Mouse (Mus musculus): ENCODE data around the gene Slc7a4.
A peak's percentile ranks its signal among the peaks of the same experiment; 100 is the strongest.
"Not testable (repeated sequence)": the region's sequence is repeated elsewhere in the genome, so short reads cannot be mapped to it uniquely, and the experiment has no call there.

Slc7a4 gene

GRCm38 (mm10) chr16:17561751-17562208 is 21.2 kb downstream of the Slc7a4 start, which contains the start of gene P2rx6:
Gene P2rx6 (plus strand): TSS chr16:17561885.
- peak; percentile 60 for DNase-seq (ENCODE audit: low read depth, low spot score)

GRCm38 (mm10) chr16:17561128-17561750 is 21.8 kb downstream of the Slc7a4 start, which contains the start of gene Lrrc74b:
Gene Lrrc74b (minus strand): TSS chr16:17561247.
- peak; percentile 88 for DNase-seq (ENCODE audit: low read depth, low spot score)

DNA sequence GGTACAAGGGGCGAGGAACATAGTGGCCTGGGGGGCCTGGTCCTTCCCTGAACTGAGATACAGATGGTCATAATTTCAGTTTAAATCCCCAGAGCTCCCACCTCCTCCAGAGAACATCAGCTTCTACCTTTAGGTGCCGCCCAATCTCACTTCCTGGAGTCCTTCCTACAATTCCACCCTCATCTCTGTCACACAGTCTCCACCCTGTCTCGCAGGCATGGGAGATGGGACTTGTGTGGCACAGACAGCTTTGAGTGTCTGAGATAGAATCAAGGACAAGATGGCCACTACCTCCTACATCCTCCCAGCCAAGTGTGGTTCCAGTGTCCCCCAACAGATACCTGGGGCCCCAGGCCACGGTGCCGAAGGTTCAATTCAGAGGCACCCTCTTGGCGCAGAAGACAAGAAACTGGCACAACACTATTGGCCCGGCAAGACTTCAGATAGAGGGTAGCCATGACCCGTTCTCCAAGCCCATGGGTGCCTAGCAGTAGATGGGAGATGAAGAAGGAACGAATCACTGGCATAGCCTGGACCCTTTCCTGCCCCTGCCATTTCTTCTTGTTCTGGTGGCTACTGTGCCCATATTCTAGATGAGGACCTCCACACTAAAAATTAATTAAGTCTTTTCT is 23.5 kb downstream of the Slc7a4 start:
- no peak for DNase-seq (ENCODE audit: low read depth, low spot score)

- no peak for DNase-seq (ENCODE audit: low read depth, low spot score)
Measured at GRCm38 (mm10) chr16:17558811-17559210, 24.2 kb downstream of the Slc7a4 start.

DNA sequence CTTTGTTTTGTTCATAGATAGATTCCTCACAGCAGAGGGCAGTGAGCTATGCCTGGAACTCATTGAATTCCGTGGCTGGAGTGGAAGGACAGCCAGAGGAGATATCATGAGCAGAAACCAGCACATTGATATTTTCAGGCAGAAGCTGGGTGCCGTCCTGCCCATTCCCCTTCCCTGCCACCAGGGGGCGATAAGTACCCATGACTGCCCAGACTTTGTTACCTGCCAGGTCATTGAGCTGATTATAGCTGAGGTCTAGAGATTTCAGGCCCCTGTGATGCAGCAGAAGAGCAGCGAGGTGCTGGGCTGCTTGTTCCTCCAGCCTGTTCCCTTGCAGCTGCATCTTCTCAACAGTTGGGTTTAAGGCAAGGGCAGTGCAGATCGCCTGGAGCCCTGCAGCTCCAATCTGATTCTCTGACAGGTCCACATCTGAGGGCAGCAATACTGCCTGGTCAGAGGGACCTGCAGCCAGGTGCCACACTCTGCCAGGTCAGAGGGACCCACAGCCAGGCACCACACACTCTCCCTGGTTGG is 25.0 kb downstream of the Slc7a4 start:
- DNase-seq (ENCODE audit: low read depth, low spot score), result peak; percentile 72

DNA sequence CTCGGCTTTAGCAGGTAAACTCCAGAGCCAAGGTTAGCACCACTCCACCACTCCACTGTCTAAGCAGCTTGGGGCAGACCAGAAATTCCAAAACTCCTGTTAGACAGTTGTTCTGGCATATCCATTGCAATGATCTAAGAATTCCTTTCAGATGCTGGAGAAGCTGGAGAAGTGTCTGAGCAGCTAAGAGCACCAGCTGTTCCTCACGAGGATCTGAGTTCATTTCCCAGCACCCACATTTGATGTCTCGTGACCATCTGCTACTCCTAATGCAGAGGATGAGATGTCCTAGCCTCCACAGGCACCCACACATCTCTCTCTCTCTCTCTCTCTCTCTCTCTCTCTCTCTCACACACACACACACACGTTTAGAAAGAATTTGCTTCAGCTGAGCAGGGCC is 26.1 kb downstream of the Slc7a4 start:
- DNase-seq (ENCODE audit: low read depth, low spot score), result no peak

DNA sequence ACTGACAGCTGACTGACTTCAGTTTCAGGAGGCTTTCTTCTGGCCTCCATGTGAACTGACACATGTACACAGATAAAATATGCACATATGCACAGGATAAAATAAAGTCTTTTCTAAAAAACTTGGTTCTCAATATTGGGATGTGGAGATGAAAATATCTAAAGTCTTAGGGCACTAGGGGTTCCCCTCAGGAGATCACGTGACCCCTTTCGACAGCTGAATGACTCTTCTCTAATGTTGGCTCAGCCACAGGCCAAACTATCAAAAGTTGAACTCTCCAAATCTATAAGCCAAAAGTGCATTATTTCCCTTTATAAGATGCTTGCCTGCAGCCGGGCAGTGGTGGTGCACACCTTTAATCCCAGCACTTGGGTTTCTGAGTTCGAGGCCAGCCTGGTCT is 26.8 kb downstream of the Slc7a4 start:
- DNase-seq (ENCODE audit: low read depth, low spot score), result no peak

- not testable (repeated sequence) for DNase-seq (ENCODE audit: low read depth, low spot score)
Measured at GRCm38 (mm10) chr16:17554702-17555101, 28.3 kb downstream of the Slc7a4 start.

GRCm38 (mm10) chr16:17553910-17554685 is 28.9 kb downstream of the Slc7a4 start:
- DNase-seq (ENCODE audit: low read depth, low spot score), result peak; percentile 76

DNA sequence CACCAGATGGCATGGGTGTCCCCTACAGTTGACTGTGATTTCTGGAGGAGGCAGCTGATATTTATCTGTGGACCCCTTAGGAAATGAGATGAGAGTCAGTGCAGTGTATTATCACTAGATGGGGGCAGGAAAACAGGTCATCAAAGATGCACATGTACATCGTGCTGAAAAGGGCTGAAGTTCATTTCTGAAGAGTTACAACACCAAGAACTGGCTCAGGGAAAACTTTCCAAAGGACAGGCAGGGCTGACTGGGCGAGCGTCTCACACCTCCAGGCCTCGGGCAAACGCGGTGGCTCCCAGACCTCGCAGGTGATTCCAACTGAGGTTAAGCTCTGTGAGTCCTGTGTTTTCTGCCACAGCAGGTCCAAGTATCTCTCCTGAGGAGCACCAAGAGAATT is 30.2 kb downstream of the Slc7a4 start:
- no peak for DNase-seq (ENCODE audit: low read depth, low spot score)

DNA sequence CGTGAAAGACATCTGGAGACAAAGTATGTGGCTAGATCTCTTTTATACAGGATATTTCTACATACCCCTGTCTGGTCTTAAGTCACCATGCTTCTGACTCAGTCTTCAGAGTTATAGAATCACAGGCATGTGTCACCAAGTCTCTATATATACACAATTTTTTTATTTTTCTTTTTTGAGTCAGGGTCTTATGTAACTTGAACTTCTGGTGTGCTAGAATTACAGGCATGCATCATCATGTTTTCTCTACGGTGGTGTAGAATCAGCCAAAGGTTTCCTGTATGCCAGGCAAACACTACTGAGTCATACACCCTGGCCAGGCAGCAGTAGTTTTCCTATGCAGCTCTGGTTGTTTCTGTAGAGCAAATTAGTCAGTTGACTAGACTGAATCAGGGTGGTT is 40.4 kb downstream of the Slc7a4 start:
- no peak for DNase-seq (ENCODE audit: low read depth, low spot score)

DNA sequence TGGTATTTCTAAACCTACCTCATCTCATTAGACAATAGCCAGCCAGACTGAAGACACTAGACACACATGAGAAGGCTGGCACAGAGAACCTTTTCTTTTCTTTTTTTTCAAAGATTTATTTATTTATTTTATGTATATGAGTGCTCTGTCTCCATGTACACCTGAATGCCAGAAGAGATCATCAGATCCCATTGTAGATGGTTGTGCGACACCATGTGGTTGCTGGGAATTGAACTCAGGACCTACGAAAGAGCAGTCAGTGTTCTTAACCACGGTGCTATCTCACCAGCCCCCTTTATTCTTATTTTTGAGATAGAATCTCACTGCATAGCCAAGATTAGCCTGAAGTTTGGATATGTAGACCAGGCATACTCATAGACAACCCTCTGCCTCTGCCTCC is 46.4 kb downstream of the Slc7a4 start:
- no peak for DNase-seq (ENCODE audit: low read depth, low spot score)

DNA sequence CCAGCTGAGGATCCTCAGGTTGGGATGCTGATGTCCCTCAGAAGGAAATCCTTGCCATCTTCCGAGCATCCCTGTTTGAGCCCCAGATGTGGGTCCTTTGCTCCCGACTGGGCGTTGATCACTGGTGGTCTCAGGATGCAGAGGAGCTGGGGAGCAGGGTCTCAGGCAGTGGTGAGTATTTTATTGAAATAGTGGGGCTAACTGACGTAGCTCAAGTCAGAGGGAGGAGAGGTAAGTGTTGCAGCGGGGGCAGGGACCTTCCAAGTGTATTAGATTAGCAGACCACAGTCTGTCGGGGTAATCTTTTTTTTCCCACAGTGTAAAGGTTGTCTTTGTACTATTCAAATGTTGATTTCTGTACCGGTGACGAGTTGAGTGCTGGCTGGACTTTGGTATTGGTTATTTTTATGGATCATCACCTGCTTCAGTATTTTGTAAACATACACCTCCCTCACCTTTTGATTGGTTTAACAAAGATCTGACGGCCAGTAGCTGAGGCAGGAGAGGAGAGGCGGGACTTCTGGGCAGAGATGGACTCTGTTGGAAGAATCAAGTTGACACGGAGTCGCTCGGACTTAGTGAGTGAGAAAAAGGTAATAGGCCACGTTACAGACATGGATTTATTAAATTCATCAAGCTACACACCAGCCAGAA is 50.2 kb downstream of the Slc7a4 start:
- no peak for DNase-seq (ENCODE audit: low read depth, low spot score)

DNA sequence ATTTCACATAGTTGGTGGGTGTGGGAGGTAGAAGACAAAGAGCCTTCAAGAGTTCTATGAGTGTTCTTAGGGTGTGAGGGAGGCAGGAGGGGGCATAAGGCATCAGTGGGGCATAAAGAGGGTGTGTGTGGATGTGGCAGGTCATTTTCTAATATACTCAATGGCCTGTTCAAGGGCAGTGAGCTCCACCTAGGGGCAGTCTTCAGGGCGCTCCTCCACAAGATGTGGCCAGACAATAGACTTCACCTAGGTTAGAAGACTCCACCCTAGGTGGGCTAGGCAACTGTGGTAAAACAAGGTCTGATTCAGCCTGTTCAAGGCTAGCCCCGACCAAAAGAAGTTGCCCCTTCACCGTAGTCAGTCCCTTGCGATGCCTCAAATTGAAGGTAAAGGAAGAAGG is 50.7 kb downstream of the Slc7a4 start:
- no peak for DNase-seq (ENCODE audit: low read depth, low spot score)

GRCm38 (mm10) chr16:17530640-17531288 is 52.2 kb downstream of the Slc7a4 start, which contains the start of gene Thap7:
Gene Thap7 (minus strand): TSS chr16:17531136.
- DNase-seq (ENCODE audit: low read depth, low spot score), result peak; percentile 98

- no peak for DNase-seq (ENCODE audit: low read depth, low spot score)
Measured at GRCm38 (mm10) chr16:17529981-17530586, 52.9 kb downstream of the Slc7a4 start.

- no peak for DNase-seq (ENCODE audit: low read depth, low spot score)
Measured at GRCm38 (mm10) chr16:17528276-17528675, 54.7 kb downstream of the Slc7a4 start.

- no peak for DNase-seq (ENCODE audit: low read depth, low spot score)
Measured at GRCm38 (mm10) chr16:17527606-17528005, 55.4 kb downstream of the Slc7a4 start.

GRCm38 (mm10) chr16:17526223-17526622 is 56.8 kb downstream of the Slc7a4 start:
- no peak for DNase-seq (ENCODE audit: low read depth, low spot score)

- DNase-seq (ENCODE audit: low read depth, low spot score), result no peak
Measured at GRCm38 (mm10) chr16:17525524-17525923, 57.5 kb downstream of the Slc7a4 start.

DNA sequence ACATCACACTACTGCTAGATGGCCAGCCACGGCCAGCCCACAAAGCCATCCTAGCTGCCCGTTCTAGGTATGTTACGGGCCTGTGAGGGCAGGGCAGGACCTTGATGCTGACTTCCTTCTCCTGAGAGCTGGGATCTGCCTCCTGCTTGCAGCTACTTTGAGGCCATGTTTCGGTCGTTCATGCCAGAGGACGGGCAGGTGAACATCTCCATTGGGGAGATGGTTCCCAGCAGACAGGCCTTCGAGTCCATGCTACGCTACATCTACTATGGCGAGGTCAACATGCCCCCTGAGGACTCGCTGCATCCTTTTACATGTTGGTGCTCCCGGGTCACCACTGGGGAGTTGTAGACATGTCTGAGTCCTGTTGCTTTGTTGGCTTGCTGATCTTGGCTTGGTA is 58.9 kb downstream of the Slc7a4 start:
- DNase-seq (ENCODE audit: low read depth, low spot score), result no peak

Data from mesoderm, embryonic 11.5 days (tissue).